Mouse (Mus musculus): Measurements from ENCODE around the gene Olfr1370. TPM values are rescaled to one million over a fixed set of nuclear protein-coding genes. Genes with fewer than 3 reads are reported as not detected.

The Olfr1370 gene
- polyA plus RNA-seq, 1 experiment from 2014 or later: not detected

Other genes starting within 250 kb of the Olfr1370 start
- 0.06 and 0.07 TPM in 2 replicates for gene Olfr1369-ps1, start 36.5 kb upstream of the Olfr1370 start, polyA plus RNA-seq (2016; fragmentation: Nextera tagmentation; extraction: Ambion mirVana)
- not detected in 2 replicates for gene Olfr263, start 54.7 kb upstream of the Olfr1370 start, polyA plus RNA-seq (2016; fragmentation: Nextera tagmentation; extraction: Ambion mirVana)
- gene Olfr1368, start 70.9 kb upstream of the Olfr1370 start, polyA plus RNA-seq (2016; fragmentation: Nextera tagmentation; extraction: Ambion mirVana): not detected in 2 replicates
- gene Trim27, start 104.5 kb upstream of the Olfr1370 start, polyA plus RNA-seq (2016; fragmentation: Nextera tagmentation; extraction: Ambion mirVana): 132 and 140 TPM in 2 replicates
- gene Gpx5, start 217.8 kb upstream of the Olfr1370 start, polyA plus RNA-seq (2016; fragmentation: Nextera tagmentation; extraction: Ambion mirVana): not detected in 2 replicates
- gene Gpx6, start 237.2 kb upstream of the Olfr1370 start, polyA plus RNA-seq (2016; fragmentation: Nextera tagmentation; extraction: Ambion mirVana): not detected in 2 replicates

All from midbrain, embryonic 12.5 days (tissue).